Mouse (Mus musculus) cortical plate, adult 2 months (tissue): ENCODE data around the gene Ubtf.

Experiments
- CTCF ChIP-seq: fragments of 200-500 bp; IDR thresholded peaks from 2 replicates; pipeline ENCODE4 v1.5.1; 2011; ENCODE audit warnings: mild to moderate bottlenecking, control low read depth, low read length; ENCODE audit not compliant: insufficient read depth; ENCODE audit errors: extremely low read depth
- POLR2A ChIP-seq: fragments of 200-500 bp; IDR thresholded peaks from 2 replicates; pipeline ENCODE4 v1.6.1; 2011; ENCODE audit warnings: mild to moderate bottlenecking, low read length, control low read depth; ENCODE audit not compliant: insufficient read depth; ENCODE audit errors: extremely low read depth

DNA sequence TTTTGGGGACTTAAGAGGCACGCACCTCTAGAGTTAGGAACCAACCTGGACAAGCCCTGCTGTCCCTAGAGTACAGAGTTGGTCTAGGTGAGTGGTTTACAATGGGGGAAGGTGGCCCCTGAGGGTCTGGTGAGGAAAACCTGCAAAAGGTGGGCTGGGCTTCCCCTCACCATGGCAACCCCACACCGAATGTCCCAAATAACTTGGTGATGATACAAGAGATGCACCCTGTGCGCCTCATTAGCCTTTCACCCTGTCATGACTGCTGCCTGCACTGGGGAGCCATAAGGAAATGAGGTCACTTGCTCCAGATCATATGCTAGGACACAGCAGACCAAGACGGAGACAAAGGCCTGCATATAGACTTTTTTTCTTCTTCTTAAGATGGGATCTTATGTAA is 30.9 kb upstream of the Ubtf start:
- TF ChIP-seq POLR2A (no peak), CTCF (no peak)
